Mouse (Mus musculus): ENCODE results near the gene Masp1. TPM values are rescaled to one million over a fixed set of nuclear protein-coding genes. Genes with fewer than 3 reads are reported as not detected.

Gene Masp1
- polyA plus RNA-seq, 1 experiment: 16.4 TPM

GRCm38 (mm10) chr16:23511166-23511935 lies 9.3 kb downstream of the Masp1 start:
- Histone ChIP-seq H3K36me3 (ENCODE audit: control insufficient read depth, insufficient read depth) (peaks cover 11% of the 10 kb centered on the region), H3K4me3 (no peak overlapping the region), H3K4me2 (ENCODE audit: low read depth) (no peak overlapping the region), H3K27me3 (ENCODE audit: control insufficient read depth, insufficient read depth, insufficient read length) (no peaks in the 10 kb centered on the region), H3K79me2 (ENCODE audit: control insufficient read depth, insufficient read depth) (no peaks in the 10 kb centered on the region), H3ac (ENCODE audit: control insufficient read depth, insufficient read length) (no peak overlapping the region)
- TF ChIP-seq USF1 (IDR thresholded peaks at IDR 0.05; ENCODE audit: low read depth) (no peak), REST (IDR thresholded peaks at IDR 0.05; ENCODE audit: insufficient read depth, insufficient read length) (no peak)

- no peak overlapping the region for H3K4me2 ChIP-seq (ENCODE audit: low read depth)
- H3ac ChIP-seq (ENCODE audit: control insufficient read depth, insufficient read length): no peak overlapping the region
- no peaks in the 10 kb centered on the region for H3K79me2 ChIP-seq (ENCODE audit: control insufficient read depth, insufficient read depth)
- no peaks in the 10 kb centered on the region for H3K27me3 ChIP-seq (ENCODE audit: control insufficient read depth, insufficient read depth, insufficient read length)
- no peak for TF ChIP-seq CEBPB (IDR thresholded peaks at IDR 0.05; ENCODE audit: insufficient read depth, poor library complexity, severe bottlenecking)
- no peak for TF ChIP-seq MYOG (IDR thresholded peaks at IDR 0.05; ENCODE audit: control insufficient read depth in 1 of 3, insufficient read depth in 1 of 3, insufficient read length in 2 of 3, low read depth in 2 of 3)
- TF ChIP-seq SRF (IDR thresholded peaks at IDR 0.05; ENCODE audit: control insufficient read depth, insufficient read length, low read depth): no peak
- no peak for TF ChIP-seq POLR2AphosphoS2 (IDR thresholded peaks at IDR 0.05; ENCODE audit: insufficient read length, low read depth)
- no peak for TF ChIP-seq MAX (IDR thresholded peaks at IDR 0.05; ENCODE audit: low read depth)
- no peak for TF ChIP-seq USF1 (IDR thresholded peaks at IDR 0.05; ENCODE audit: low read depth)
- no peak for TF ChIP-seq E2F4 (IDR thresholded peaks at IDR 0.05; ENCODE audit: insufficient read depth)
- TF ChIP-seq TCF3 (IDR thresholded peaks at IDR 0.05; ENCODE audit: insufficient read length, low read depth): no peak
- no peak for TF ChIP-seq REST (IDR thresholded peaks at IDR 0.05; ENCODE audit: insufficient read depth, insufficient read length)
- TF ChIP-seq TCF12 (IDR thresholded peaks at IDR 0.05; ENCODE audit: insufficient read depth, poor library complexity, severe bottlenecking): no peak
- TF ChIP-seq MYOD1 (IDR thresholded peaks at IDR 0.05; ENCODE audit: control insufficient read depth in 1 of 3, insufficient read length in 2 of 3, low read depth in 2 of 3): no peak
- no peak overlapping the region for H3K4me3 ChIP-seq
- H3K36me3 ChIP-seq (ENCODE audit: control insufficient read depth, insufficient read depth): peaks cover 11% of the 10 kb centered on the region
These were observed 14.5 kb downstream of the Masp1 start for GRCm38 (mm10) chr16:23505904-23506687.

- no peak overlapping the region for H3K4me2 ChIP-seq (ENCODE audit: low read depth)
- TF ChIP-seq SRF (IDR thresholded peaks at IDR 0.05; ENCODE audit: control insufficient read depth, insufficient read length, low read depth) (no peak), MYOG (IDR thresholded peaks at IDR 0.05; ENCODE audit: control insufficient read depth in 1 of 3, insufficient read depth in 1 of 3, insufficient read length in 2 of 3, low read depth in 2 of 3) (no peak), E2F4 (IDR thresholded peaks at IDR 0.05; ENCODE audit: insufficient read depth) (no peak), MYOD1 (IDR thresholded peaks at IDR 0.05; ENCODE audit: control insufficient read depth in 1 of 3, insufficient read length in 2 of 3, low read depth in 2 of 3) (no peak), REST (IDR thresholded peaks at IDR 0.05; ENCODE audit: insufficient read depth, insufficient read length) (no peak), TCF12 (IDR thresholded peaks at IDR 0.05; ENCODE audit: insufficient read depth, poor library complexity, severe bottlenecking) (no peak), MAX (IDR thresholded peaks at IDR 0.05; ENCODE audit: low read depth) (no peak), CEBPB (IDR thresholded peaks at IDR 0.05; ENCODE audit: insufficient read depth, poor library complexity, severe bottlenecking) (no peak), POLR2AphosphoS2 (IDR thresholded peaks at IDR 0.05; ENCODE audit: insufficient read length, low read depth) (no peak), USF1 (IDR thresholded peaks at IDR 0.05; ENCODE audit: low read depth) (no peak), TCF3 (IDR thresholded peaks at IDR 0.05; ENCODE audit: insufficient read length, low read depth) (no peak), POLR2A (IDR thresholded peaks at IDR 0.05; ENCODE audit: insufficient read length, low read depth) (no peak)
These were observed 16.3 kb downstream of the Masp1 start for GRCm38 (mm10) chr16:23504320-23504744.

GRCm38 (mm10) chr16:23503351-23503750 lies 17.3 kb downstream of the Masp1 start:
- Histone ChIP-seq H3K4me3 (no peak overlapping the region), H3ac (ENCODE audit: control insufficient read depth, insufficient read length) (no peak overlapping the region), H3K4me2 (ENCODE audit: low read depth) (no peak overlapping the region), H3K36me3 (ENCODE audit: control insufficient read depth, insufficient read depth) (no peaks in the 10 kb centered on the region), H3K79me2 (ENCODE audit: control insufficient read depth, insufficient read depth) (no peaks in the 10 kb centered on the region), H3K27me3 (ENCODE audit: control insufficient read depth, insufficient read depth, insufficient read length) (no peaks in the 10 kb centered on the region)
- TF ChIP-seq TCF12 (IDR thresholded peaks at IDR 0.05; ENCODE audit: insufficient read depth, poor library complexity, severe bottlenecking): no peak

More at GRCm38 (mm10) chr16:23504320-23504744, 16.3 kb downstream of the Masp1 start:
- H3K36me3 ChIP-seq (ENCODE audit: control insufficient read depth, insufficient read depth): no peaks in the 10 kb centered on the region
- no peaks in the 10 kb centered on the region for H3K79me2 ChIP-seq (ENCODE audit: control insufficient read depth, insufficient read depth)
- H3K4me3 ChIP-seq: no peak overlapping the region
- H3K27me3 ChIP-seq (ENCODE audit: control insufficient read depth, insufficient read depth, insufficient read length): no peaks in the 10 kb centered on the region
- H3ac ChIP-seq (ENCODE audit: control insufficient read depth, insufficient read length): no peak overlapping the region

GRCm38 (mm10) chr16:23502478-23502877 lies 18.1 kb downstream of the Masp1 start:
- Histone ChIP-seq H3K36me3 (ENCODE audit: control insufficient read depth, insufficient read depth) (no peaks in the 10 kb centered on the region), H3K4me3 (no peak overlapping the region), H3K27me3 (ENCODE audit: control insufficient read depth, insufficient read depth, insufficient read length) (no peaks in the 10 kb centered on the region), H3K4me2 (ENCODE audit: low read depth) (no peak overlapping the region), H3ac (ENCODE audit: control insufficient read depth, insufficient read length) (no peak overlapping the region), H3K79me2 (ENCODE audit: control insufficient read depth, insufficient read depth) (no peaks in the 10 kb centered on the region)
- TF ChIP-seq USF1 (IDR thresholded peaks at IDR 0.05; ENCODE audit: low read depth) (peak; percentile 78), POLR2A (IDR thresholded peaks at IDR 0.05; ENCODE audit: insufficient read length, low read depth) (no peak), TCF12 (IDR thresholded peaks at IDR 0.05; ENCODE audit: insufficient read depth, poor library complexity, severe bottlenecking) (no peak), REST (IDR thresholded peaks at IDR 0.05; ENCODE audit: insufficient read depth, insufficient read length) (no peak), MAX (IDR thresholded peaks at IDR 0.05; ENCODE audit: low read depth) (no peak), TCF3 (IDR thresholded peaks at IDR 0.05; ENCODE audit: insufficient read length, low read depth) (no peak), MYOD1 (IDR thresholded peaks at IDR 0.05; ENCODE audit: control insufficient read depth in 1 of 3, insufficient read length in 2 of 3, low read depth in 2 of 3) (peak in 1 of 3 experiments; percentile 35), E2F4 (IDR thresholded peaks at IDR 0.05; ENCODE audit: insufficient read depth) (no peak), CEBPB (IDR thresholded peaks at IDR 0.05; ENCODE audit: insufficient read depth, poor library complexity, severe bottlenecking) (no peak), MYOG (IDR thresholded peaks at IDR 0.05; ENCODE audit: control insufficient read depth in 1 of 3, insufficient read depth in 1 of 3, insufficient read length in 2 of 3, low read depth in 2 of 3) (peak in 1 of 3 experiments; percentile 41), POLR2AphosphoS2 (IDR thresholded peaks at IDR 0.05; ENCODE audit: insufficient read length, low read depth) (no peak), SRF (IDR thresholded peaks at IDR 0.05; ENCODE audit: control insufficient read depth, insufficient read length, low read depth) (no peak)
